Mouse (Mus musculus): ENCODE measurements at regions not wholly inside any gene's neighbourhood (a gene's known extent, or its start where the extent isn't known, plus 50 kb on each side); places are given as distances from the start of the nearest gene placed in this dataset.

- TF ChIP-seq USF1 (IDR thresholded peaks at IDR 0.05; ENCODE audit: low read depth), result no peak
- TF ChIP-seq POLR2A (IDR thresholded peaks at IDR 0.05; ENCODE audit: insufficient read length, low read depth), result no peak
- TF ChIP-seq TCF3 (IDR thresholded peaks at IDR 0.05; ENCODE audit: insufficient read length, low read depth), result no peak
- no peak for TF ChIP-seq CEBPB (IDR thresholded peaks at IDR 0.05; ENCODE audit: insufficient read depth, poor library complexity, severe bottlenecking)
- TF ChIP-seq TCF12 (IDR thresholded peaks at IDR 0.05; ENCODE audit: insufficient read depth, poor library complexity, severe bottlenecking), result no peak
- TF ChIP-seq MAX (IDR thresholded peaks at IDR 0.05; ENCODE audit: low read depth), result no peak
- no peak for TF ChIP-seq POLR2AphosphoS2 (IDR thresholded peaks at IDR 0.05; ENCODE audit: insufficient read length, low read depth)
- no peak for TF ChIP-seq REST (IDR thresholded peaks at IDR 0.05; ENCODE audit: insufficient read depth, insufficient read length)
- no peak for TF ChIP-seq MYOD1 (IDR thresholded peaks at IDR 0.05; ENCODE audit: control insufficient read depth in 1 of 3, insufficient read length in 2 of 3, low read depth in 2 of 3)
Observed at GRCm38 (mm10) chr11:7697591-7697990, 483.9 kb upstream of the Igfbp3 start.
